Mouse (Mus musculus) thymus, adult 2 months (tissue): ENCODE results near the gene D10Wsu102e. TPM values are rescaled to one million over a fixed set of nuclear protein-coding genes. Genes with fewer than 3 reads are reported as not detected.
A peak's percentile ranks its signal among the peaks of the same experiment; 100 is the strongest.

ENCODE experiments used
- DNase-seq: peaks from one replicate; pipeline ENCODE4 v3.0.0; 2021
- H3K27ac ChIP-seq: fragments of 200-500 bp; 2 replicates; pipeline ENCODE4 v1.5.1; 2012; ENCODE audit warnings: low read length, control low read depth; ENCODE audit not compliant: control insufficient read depth, insufficient read depth
- H3K27me3 ChIP-seq: fragments of 200-500 bp; 2 replicates; pipeline ENCODE4 v1.6.1; 2012; ENCODE audit warnings: mild to moderate bottlenecking, low read length, moderate library complexity, mixed read lengths; ENCODE audit not compliant: control insufficient read depth, insufficient read depth
- H3K36me3 ChIP-seq: fragments of 200-500 bp; 2 replicates; pipeline ENCODE4 v1.6.1; 2012; ENCODE audit warnings: mild to moderate bottlenecking, low read length, moderate library complexity; ENCODE audit not compliant: control insufficient read depth, insufficient read depth
- H3K4me1 ChIP-seq: fragments of 200-500 bp; replicated peaks from 2 replicates; pipeline ENCODE4 v1.6.1; 2012; ENCODE audit warnings: low read length; ENCODE audit not compliant: control insufficient read depth, insufficient read depth
- H3K4me3 ChIP-seq: fragments of 200-500 bp; 2 replicates; pipeline ENCODE4 v1.5.1; 2012; ENCODE audit warnings: mild to moderate bottlenecking, low read length, control low read depth, moderate library complexity; ENCODE audit not compliant: control insufficient read depth, insufficient read depth
- CTCF ChIP-seq: fragments of 200-500 bp; IDR thresholded peaks from 2 replicates; pipeline ENCODE4 v1.5.1; 2012; ENCODE audit warnings: mild to moderate bottlenecking, control low read depth, low read length, moderate library complexity, borderline replicate concordance; ENCODE audit not compliant: control insufficient read depth, poor library complexity, insufficient read depth; ENCODE audit errors: extremely low read depth
- POLR2A ChIP-seq: fragments of 200-500 bp; IDR thresholded peaks from 2 replicates; pipeline ENCODE4 v1.6.1; 2012; ENCODE audit warnings: mild to moderate bottlenecking, low read length, control low read depth, moderate library complexity; ENCODE audit not compliant: control insufficient read depth, poor library complexity, insufficient read depth; ENCODE audit errors: extremely low read depth
- WGBS: fragments of 180-500 bp; shearing (Covaris S2); methylation state at CpG from one replicate; pipeline ENCODE4 v1.1.7; 2018; 5-methylcytosine and 5-hydroxymethylcytosine counted together
- polyA plus RNA-seq: library from polyadenylated mRNA; depleted of rRNA; stranded (reverse); fragments of >200 nt; gene quantifications from 2 replicates; pipeline ENCODE4 v1.2.3, GENCODE M21; 2012

Gene D10Wsu102e
- polyA plus RNA-seq, 1 experiment = 0.65 TPM

- H3K27ac ChIP-seq = no peak overlapping the region
Measured at GRCm38 (mm10) chr10:83353680-83354332, 6.2 kb upstream of the D10Wsu102e start.

GRCm38 (mm10) chr10:83354333-83354719, 5.7 kb upstream of the D10Wsu102e start:
- Histone ChIP-seq H3K36me3 (no peaks in the 10 kb centered on the region), H3K4me3 (no peak overlapping the region), H3K4me1 (no peaks in the 10 kb centered on the region), H3K27ac (no peak overlapping the region), H3K27me3 (no peaks in the 10 kb centered on the region)
- DNase-seq = no peak
- WGBS = 61% methylated on average over 8 of the region's 8 CpGs
- TF ChIP-seq POLR2A = no peak
- no peak for TF ChIP-seq CTCF

More at GRCm38 (mm10) chr10:83353680-83354332, 6.2 kb upstream of the D10Wsu102e start:
- H3K4me3 ChIP-seq = no peak overlapping the region
- no peak for TF ChIP-seq CTCF
- no peak for TF ChIP-seq POLR2A
- H3K4me1 ChIP-seq = no peaks in the 10 kb centered on the region
- no peak for DNase-seq
- no peaks in the 10 kb centered on the region for H3K36me3 ChIP-seq
- 47% methylated on average over 14 of the region's 14 CpGs for WGBS
- no peaks in the 10 kb centered on the region for H3K27me3 ChIP-seq

GRCm38 (mm10) chr10:83356416-83356815, 3.6 kb upstream of the D10Wsu102e start:
- DNase-seq = no peak
- TF ChIP-seq CTCF = no peak
- TF ChIP-seq POLR2A = no peak
- 92% methylated on average over 12 of the region's 12 CpGs for WGBS
- Histone ChIP-seq H3K4me1 (peaks cover 3% of the 10 kb centered on the region; the same call in 1 of the 2 replicates), H3K4me3 (no peak overlapping the region), H3K27ac (no peak overlapping the region), H3K27me3 (no peaks in the 10 kb centered on the region), H3K36me3 (no peaks in the 10 kb centered on the region)

- H3K36me3 ChIP-seq = peaks cover 15% of the 10 kb centered on the region
- WGBS = 84% methylated on average over 4 of the region's 4 CpGs
- peaks cover 7% of the 10 kb centered on the region; the same call in 1 of the 2 replicates for H3K4me1 ChIP-seq
- H3K4me3 ChIP-seq = no peak overlapping the region
- no peak overlapping the region for H3K27ac ChIP-seq
- no peak for TF ChIP-seq POLR2A
- TF ChIP-seq CTCF = no peak
- no peak for DNase-seq
- H3K27me3 ChIP-seq = no peaks in the 10 kb centered on the region
Measured at GRCm38 (mm10) chr10:83359451-83359850, 570 bp upstream of the D10Wsu102e start.

- no peak overlapping the region for H3K27ac ChIP-seq
- peaks cover 7% of the 10 kb centered on the region; the same call in 1 of the 2 replicates for H3K4me1 ChIP-seq
- no peak for DNase-seq
- no peaks in the 10 kb centered on the region for H3K27me3 ChIP-seq
- under 1% methylated on average over 40 of the region's 40 CpGs for whole genome bisulfite sequencing
- H3K4me3 ChIP-seq = peak overlapping the region; percentile 97
- TF ChIP-seq POLR2A (no peak; the same call in 1 of the 2 replicates), CTCF (no peak)
- H3K36me3 ChIP-seq = peaks cover 23% of the 10 kb centered on the region
Measured at GRCm38 (mm10) chr10:83360356-83360755, 335 bp downstream of the D10Wsu102e start.

GRCm38 (mm10) chr10:83361643-83362382, 1.8 kb downstream of the D10Wsu102e start:
- H3K4me1 ChIP-seq = peaks cover 7% of the 10 kb centered on the region; the same call in 1 of the 2 replicates
- H3K27ac ChIP-seq = no peak overlapping the region
- TF ChIP-seq CTCF = no peak
- no peak for TF ChIP-seq POLR2A
- WGBS = 56% methylated on average over 5 of the region's 5 CpGs
- no peaks in the 10 kb centered on the region for H3K27me3 ChIP-seq
- no peak overlapping the region for H3K4me3 ChIP-seq
- DNase-seq = peak; percentile 30
- H3K36me3 ChIP-seq = peaks cover 38% of the 10 kb centered on the region

- WGBS = 98% methylated on average over 8 of the region's 8 CpGs
- H3K36me3 ChIP-seq = peaks cover 51% of the 10 kb centered on the region
- TF ChIP-seq CTCF (no peak), POLR2A (no peak)
- H3K27ac ChIP-seq = no peak overlapping the region
- peaks cover 7% of the 10 kb centered on the region; the same call in 1 of the 2 replicates for H3K4me1 ChIP-seq
- no peak overlapping the region for H3K4me3 ChIP-seq
- H3K27me3 ChIP-seq = no peaks in the 10 kb centered on the region
- no peak for DNase-seq
Measured at GRCm38 (mm10) chr10:83363451-83363850, 3.4 kb downstream of the D10Wsu102e start.
